Mouse (Mus musculus) megakaryocyte, adult 5-6 weeks (primary cell): Measurements from ENCODE around the gene Magea10. TPM values are rescaled to one million over a fixed set of nuclear protein-coding genes. Genes with fewer than 3 reads are reported as not detected.

Experiments used
- ATAC-seq: 2 replicates; pipeline ENCODE4 v1.8.0; 2016; ENCODE audit warnings: mild to moderate bottlenecking, inconsistent platforms; ENCODE audit not compliant: poor library complexity, severe bottlenecking
- total RNA-seq, 2 experiments: library from RNA; stranded (forward) in 1 of 2; stranded (reverse) in 1 of 2; fragments of 153-499, 151-499 nt in 1 of 2; fragments of 221-1000, 200-1000 nt in 1 of 2; gene quantifications; 2 replicates each; pipeline versions ENCODE4 v1.2.3 to v1.2.4; 2015 to 2017

Gene Magea10
- total RNA-seq (2015) = not detected in 2 replicates
- total RNA-seq (2017) = not detected in 2 replicates

GRCm38 (mm10) chrX:72386758-72387157, at the start of gene Magea10:
TSS of gene Magea10 (minus strand) at chrX:72386858.
- ATAC-seq = no peak

GRCm38 (mm10) chrX:72381972-72382371, 4.7 kb downstream of the Magea10 start:
- ATAC-seq = no peak

Other genes with a start within 250 kb of the Magea10 start
- not detected in 2 replicates for gene Magea4, start 164.8 kb downstream of the Magea10 start, total RNA-seq (2015)
- not detected in 2 replicates for gene Magea4, start 164.8 kb downstream of the Magea10 start, total RNA-seq (2017)
- gene Gabre, start 112.1 kb downstream of the Magea10 start, total RNA-seq (2015) = not detected in 2 replicates
- not detected in 2 replicates for gene Gabre, start 112.1 kb downstream of the Magea10 start, total RNA-seq (2017)